Mouse (Mus musculus) neural tube, embryonic 11.5 days (tissue): Measurements from ENCODE around the gene Slc2a1. TPM values are rescaled to one million over a fixed set of nuclear protein-coding genes. Genes with fewer than 3 reads are reported as not detected.
A peak's percentile ranks its signal among the peaks of the same experiment; 100 is the strongest.

Source experiments
- ATAC-seq: fragments of 200-750 bp; cut with Nextera tagmentation; 2 replicates; pipeline ENCODE4 v1.8.0; 2017; ENCODE audit warnings: moderate number of reproducible peaks, mild to moderate bottlenecking, moderate TSS enrichment, moderate library complexity; ENCODE audit not compliant: insufficient read depth, low FRiP score, low TSS enrichment
- DNase-seq: peaks from one replicate; pipeline ENCODE4 v3.0.0-alpha.2; 2015; ENCODE audit warnings: low spot score
- H3K27ac ChIP-seq: fragments of 300-500 bp; sonication (generic); 2 replicates; pipeline ENCODE4 v1.5.1; 2014; ENCODE audit warnings: low read depth, mild to moderate bottlenecking, low read length
- H3K27me3 ChIP-seq: fragments of 300-500 bp; sonication (generic); 2 replicates; pipeline ENCODE4 v1.6.1; 2014; ENCODE audit warnings: mild to moderate bottlenecking, low read length, mixed read lengths; ENCODE audit not compliant: control insufficient read depth, insufficient read depth
- H3K36me3 ChIP-seq: fragments of 300-500 bp; sonication (generic); 2 replicates; pipeline ENCODE4 v1.6.1; 2014; ENCODE audit warnings: mild to moderate bottlenecking, low read length, moderate library complexity, mixed read lengths; ENCODE audit not compliant: control insufficient read depth, insufficient read depth
- H3K4me1 ChIP-seq: fragments of 300-500 bp; sonication (generic); 2 replicates; pipeline ENCODE4 v1.6.1; 2014; ENCODE audit warnings: low read length, mixed read lengths; ENCODE audit not compliant: control insufficient read depth, insufficient read depth
- H3K4me2 ChIP-seq: fragments of 300-500 bp; sonication (generic); 2 replicates; pipeline ENCODE4 v1.6.1; 2014; ENCODE audit warnings: low read depth, mild to moderate bottlenecking, moderate library complexity
- H3K4me3 ChIP-seq: fragments of 300-500 bp; sonication (generic); 2 replicates; pipeline ENCODE4 v1.5.1; 2014; ENCODE audit warnings: low read depth, low read length
- H3K9ac ChIP-seq: fragments of 300-500 bp; sonication (generic); 2 replicates; pipeline ENCODE4 v1.6.1; 2014; ENCODE audit warnings: mild to moderate bottlenecking, low read length
- H3K9me3 ChIP-seq: fragments of 300-500 bp; sonication (generic); 2 replicates; pipeline ENCODE4 v1.6.1; 2016; ENCODE audit warnings: low read length; ENCODE audit not compliant: control insufficient read depth
- WGBS: fragments of 180-500 bp; shearing (Covaris S2); extraction: QIAGEN DNeasy Blood & Tissue Kit; methylation state at CpG from one replicate; pipeline ENCODE4 v1.1.7; 2014; 5-methylcytosine and 5-hydroxymethylcytosine counted together
- microRNA counts: library from miRNA; unstranded; fragments of <30 nt; microRNA quantifications from one replicate; lab custom pipeline; 2015
- microRNA-seq: library from miRNA; unstranded; fragments of <30 nt; microRNA quantifications from one replicate; pipeline ENCODE4, GENCODE M21; 2016
- polyA plus RNA-seq: library from polyadenylated mRNA; unstranded; fragments of >200 nt; fragmentation: Nextera tagmentation; extraction: Ambion mirVana; gene quantifications from 2 replicates; pipeline ENCODE4 v1.2.1, GENCODE M21; 2014

Gene Slc2a1
- polyA plus RNA-seq, 1 experiment from 2014 or later: 162 TPM

GRCm38 (mm10) chr4:119183525-119183924 lies 75.0 kb downstream of the Slc2a1 start:
- no peaks in the 10 kb centered on the region for H3K9me3 ChIP-seq
- 54% methylated on average over 1 of the region's 1 CpGs for WGBS
- H3K4me2 ChIP-seq: no peak overlapping the region
- DNase-seq (no peak), ATAC-seq (no peak)
- H3K27ac ChIP-seq: no peak overlapping the region
- no peaks in the 10 kb centered on the region for H3K4me1 ChIP-seq
- no peak overlapping the region for H3K4me3 ChIP-seq
- H3K36me3 ChIP-seq: no peaks in the 10 kb centered on the region
- H3K9ac ChIP-seq: no peak overlapping the region
- no peaks in the 10 kb centered on the region for H3K27me3 ChIP-seq

- Histone ChIP-seq H3K4me2 (no peak overlapping the region), H3K27ac (no peak overlapping the region), H3K4me1 (no peaks in the 10 kb centered on the region), H3K4me3 (no peak overlapping the region), H3K36me3 (no peaks in the 10 kb centered on the region), H3K9me3 (no peaks in the 10 kb centered on the region), H3K27me3 (no peaks in the 10 kb centered on the region), H3K9ac (no peak overlapping the region)
- ATAC-seq (no peak), DNase-seq (no peak)
- 78% methylated on average over 4 of the region's 4 CpGs for WGBS
Observed at GRCm38 (mm10) chr4:119185771-119186170, 77.3 kb downstream of the Slc2a1 start.

MicroRNA genes within 50 kb of the gene (microRNA counts, 519-probe panel; counts per million panel counts)
- 171 counts per million, percentile 57 among the panel's probes with 10 or more counts for microRNA mmu-miR-1957 (lab: Ali Mortazavi, UCI)

Small RNAs within 50 kb of the gene (microRNA-seq; reads per million reads assigned to microRNA genes)
- not detected for gene Mir1957a

Other genes starting within 250 kb of the Slc2a1 start
- not detected in 2 replicates for gene Olfr1331, start 244.1 kb upstream of the Slc2a1 start, polyA plus RNA-seq
- not detected in 2 replicates for gene Olfr1330, start 220.1 kb upstream of the Slc2a1 start, polyA plus RNA-seq
- not detected in 2 replicates for gene Olfr1329, start 191.2 kb upstream of the Slc2a1 start, polyA plus RNA-seq
- gene Olfr1328, start 170.1 kb upstream of the Slc2a1 start, polyA plus RNA-seq: not detected in 2 replicates
- not detected in 2 replicates for gene Lao1, start 147.1 kb upstream of the Slc2a1 start, polyA plus RNA-seq
- gene Zfp691, start 65.5 kb downstream of the Slc2a1 start, polyA plus RNA-seq: 9.7 and 11.4 TPM in 2 replicates
- 6.4 and 8.2 TPM in 2 replicates for gene Ermap, start 81.3 kb downstream of the Slc2a1 start, polyA plus RNA-seq
- 172 and 179 TPM in 2 replicates for gene Svbp, start 86.6 kb downstream of the Slc2a1 start, polyA plus RNA-seq
- gene Tmem269, start 109.5 kb downstream of the Slc2a1 start, polyA plus RNA-seq: not detected in 2 replicates
- gene AU022252, start 124.0 kb downstream of the Slc2a1 start, polyA plus RNA-seq: 40.5 and 44.1 TPM in 2 replicates
- gene P3h1, start 124.2 kb downstream of the Slc2a1 start, polyA plus RNA-seq: 20.5 and 21.3 TPM in 2 replicates
- 0.19 TPM in 1 of 2 replicates, not detected in the other for gene Cldn19, start 146.7 kb downstream of the Slc2a1 start, polyA plus RNA-seq
- gene Ybx1, start 185.9 kb downstream of the Slc2a1 start, polyA plus RNA-seq: 1,250 and 1,284 TPM in 2 replicates
- gene Ppih, start 211.8 kb downstream of the Slc2a1 start, polyA plus RNA-seq: 106 and 111 TPM in 2 replicates